Mouse (Mus musculus) MEL (cell line): ENCODE results near the gene Trim65. TPM values are rescaled to one million over a fixed set of nuclear protein-coding genes. Genes with fewer than 3 reads are reported as not detected.

Experiments
- DNase-seq: peaks from one replicate; pipeline ENCODE4 v3.0.0; 2011; ENCODE audit warnings: low read depth, low spot score
- H3K27ac ChIP-seq: 2 replicates; pipeline ENCODE4 v1.5.1; 2012; ENCODE audit warnings: low read depth, mild to moderate bottlenecking, control low read depth, low read length, moderate library complexity; ENCODE audit not compliant: control insufficient read depth
- H3K27me3 ChIP-seq, 2 experiments: fragments of 150-350 bp in 1 of 2; sonication (generic) in 1 of 2; 2 replicates each; pipeline ENCODE4 v1.6.1; 2012; ENCODE audit warnings: low read length in 2 of 2, mild to moderate bottlenecking in 2 of 2, improper control_type of control experiment in 1 of 2, moderate library complexity in 1 of 2; ENCODE audit not compliant: insufficient read depth in 2 of 2, control insufficient read depth in 1 of 2
- H3K36me3 ChIP-seq, 2 experiments: 2 replicates each; pipeline ENCODE4 v1.6.1; 2012 to 2014; ENCODE audit warnings: low read length in 2 of 2, improper control_type of control experiment in 1 of 2, inconsistent platforms in 1 of 2, mild to moderate bottlenecking in 1 of 2; ENCODE audit not compliant: insufficient read depth in 2 of 2, control insufficient read depth in 1 of 2
- H3K4me1 ChIP-seq, 2 experiments: fragments of 150-350 bp in 1 of 2; sonication (generic) in 1 of 2; 2 replicates each; pipeline ENCODE4 v1.6.1; 2012; ENCODE audit warnings: low read length in 2 of 2, improper control_type of control experiment in 1 of 2, mild to moderate bottlenecking in 1 of 2; ENCODE audit not compliant: insufficient read depth in 2 of 2, control insufficient read depth in 1 of 2
- H3K4me3 ChIP-seq, 2 experiments: fragments of 150-350 bp in 1 of 2; sonication (generic) in 1 of 2; 2 replicates each; pipeline ENCODE4 v1.5.1; 2012; ENCODE audit warnings: low read depth in 2 of 2, low read length in 2 of 2, mild to moderate bottlenecking in 2 of 2, moderate library complexity in 2 of 2, control low read depth in 1 of 2, improper control_type of control experiment in 1 of 2; ENCODE audit not compliant: control insufficient read depth in 1 of 2, insufficient read depth in 1 of 2
- H3K79me2 ChIP-seq: 2 replicates; pipeline ENCODE4 v1.6.1; 2012; ENCODE audit warnings: mild to moderate bottlenecking, low read length, moderate library complexity; ENCODE audit not compliant: control insufficient read depth, poor library complexity, insufficient read depth
- H3K9ac ChIP-seq: 2 replicates; pipeline ENCODE4 v1.6.1; 2012; ENCODE audit warnings: low read depth, mild to moderate bottlenecking, control low read depth, low read length, moderate library complexity; ENCODE audit not compliant: control insufficient read depth, poor library complexity, severe bottlenecking
- H3K9me3 ChIP-seq: fragments of 150-350 bp; sonication (generic); replicated peaks from 2 replicates; pipeline ENCODE4 v1.6.1; 2012; ENCODE audit warnings: mild to moderate bottlenecking, low read length, improper control_type of control experiment, moderate library complexity; ENCODE audit not compliant: insufficient read depth
- CHD1 ChIP-seq: IDR thresholded peaks from 2 replicates; pipeline ENCODE4 v1.6.1; 2012; ENCODE audit warnings: low read depth, mild to moderate bottlenecking, inconsistent platforms, low read length, improper control_type of control experiment
- CHD2 ChIP-seq: IDR thresholded peaks from 2 replicates; pipeline ENCODE4 v1.6.1; 2011; ENCODE audit warnings: low read length, improper control_type of control experiment
- ELF1 ChIP-seq: IDR thresholded peaks from 2 replicates; pipeline ENCODE4 v1.6.1; 2014; ENCODE audit warnings: low read depth, mild to moderate bottlenecking, inconsistent platforms, low read length, improper control_type of control experiment, moderate library complexity
- ETS1 ChIP-seq: IDR thresholded peaks from 2 replicates; pipeline ENCODE4 v1.6.1; 2012; ENCODE audit warnings: low read depth, mild to moderate bottlenecking, inconsistent platforms, low read length, improper control_type of control experiment, moderate library complexity
- MAFK ChIP-seq: IDR thresholded peaks from 2 replicates; pipeline ENCODE4 v1.6.1; 2011; ENCODE audit warnings: low read depth, mild to moderate bottlenecking, low read length, improper control_type of control experiment, borderline replicate concordance
- MAZ ChIP-seq: IDR thresholded peaks from 2 replicates; pipeline ENCODE4 v1.6.1; 2012; ENCODE audit warnings: low read depth, mild to moderate bottlenecking, inconsistent platforms, low read length, improper control_type of control experiment
- MXI1 ChIP-seq: IDR thresholded peaks from 2 replicates; pipeline ENCODE4 v1.6.1; 2011; ENCODE audit warnings: mild to moderate bottlenecking, low read depth, low read length, improper control_type of control experiment
- POLR2A ChIP-seq, 2 experiments: IDR thresholded peaks; 2 replicates each; pipeline ENCODE4 v1.6.1; 2011 to 2012; ENCODE audit warnings: low read length in 2 of 2, mild to moderate bottlenecking in 2 of 2, control low read depth in 1 of 2, improper control_type of control experiment in 1 of 2, low read depth in 1 of 2, moderate library complexity in 1 of 2; ENCODE audit not compliant: control insufficient read depth in 1 of 2, insufficient read depth in 1 of 2, poor library complexity in 1 of 2
- POLR2AphosphoS2 ChIP-seq: IDR thresholded peaks from 2 replicates; pipeline ENCODE4 v1.6.1; 2011; ENCODE audit warnings: low read length, improper control_type of control experiment
- POLR2AphosphoS5 ChIP-seq: IDR thresholded peaks from 2 replicates; pipeline ENCODE4 v1.6.1; 2012; ENCODE audit warnings: low read depth, borderline replicate concordance, mild to moderate bottlenecking, inconsistent platforms, low read length, moderate library complexity, mixed read lengths
- SIN3A ChIP-seq: IDR thresholded peaks from 2 replicates; pipeline ENCODE4 v1.6.1; 2012; ENCODE audit warnings: low read length, improper control_type of control experiment, inconsistent platforms
- SMC3 ChIP-seq: IDR thresholded peaks from 2 replicates; pipeline ENCODE4 v1.6.1; 2011; ENCODE audit warnings: low read depth, low read length, improper control_type of control experiment
- USF2 ChIP-seq, 2 experiments: IDR thresholded peaks; 2 replicates each; pipeline ENCODE4 v1.6.1; 2011 to 2012; ENCODE audit warnings: improper control_type of control experiment in 2 of 2, low read length in 2 of 2, borderline replicate concordance in 1 of 2, inconsistent platforms in 1 of 2, low read depth in 1 of 2, mild to moderate bottlenecking in 1 of 2; ENCODE audit not compliant: insufficient read depth in 1 of 2
- polyA plus RNA-seq, 2 experiments: library from polyadenylated mRNA; stranded (reverse) in 1 of 2; unstranded in 1 of 2; fragments of >175 nt in 1 of 2; fragments of >200 nt in 1 of 2; gene quantifications; 2 replicates each; pipeline versions ENCODE4 v1.2.1 to v1.2.4; 2012; ENCODE audit warnings: low replicate concordance in 2 of 2, low read depth in 1 of 2; ENCODE audit not compliant: insufficient read length in 2 of 2, insufficient read depth in 1 of 2, missing spikeins in 1 of 2
- total RNA-seq: library from RNA; depleted of rRNA; stranded (reverse); fragments of 300-350 nt; gene quantifications from 2 replicates; pipeline ENCODE4 v1.2.3, GENCODE M21; 2012

Trim65 gene
- total and polyA plus RNA-seq, 3 experiments = 8.8 to 10.7 TPM; not detected in 1

- H3K9me3 ChIP-seq = no peaks in the 10 kb centered on the region
- peaks cover 11 to 24% of the 10 kb centered on the region in 2 experiments for H3K4me1 ChIP-seq
- no peak for DNase-seq
- H3K79me2 ChIP-seq = peaks cover 21% of the 10 kb centered on the region
- H3K9ac ChIP-seq = peak overlapping the region; percentile 30
- H3K36me3 ChIP-seq = peaks cover 0 to 20% of the 10 kb centered on the region in 2 experiments; a peak in 2 of 4 replicates
- H3K27me3 ChIP-seq = no peaks in the 10 kb centered on the region
- peak overlapping the region; percentile 41 for H3K27ac ChIP-seq
- TF ChIP-seq CHD1 (no peak), USF2 (IDR thresholded peaks at IDR 0.05; ENCODE audit: borderline replicate concordance in 1 of 2, insufficient read depth in 1 of 2, low read depth in 1 of 2, low read length in 2 of 2) (no peak), SMC3 (no peak)
- H3K4me3 ChIP-seq = peak overlapping the region in 1 of 2 experiments; percentile 8; a peak in 1 of 4 replicates
Observed at GRCm38 (mm10) chr11:116078676-116079320, 52.1 kb downstream of the Trim65 start.

- H3K79me2 ChIP-seq = peaks cover 21% of the 10 kb centered on the region
- no peaks in the 10 kb centered on the region for H3K27me3 ChIP-seq
- no peaks in the 10 kb centered on the region for H3K9me3 ChIP-seq
- peak overlapping the region; percentile 59 to 78 for H3K4me3 ChIP-seq
- peak overlapping the region; percentile 97 for H3K27ac ChIP-seq
- H3K4me1 ChIP-seq = peaks cover 11 to 21% of the 10 kb centered on the region in 2 experiments
- no peak for TF ChIP-seq ETS1
- TF ChIP-seq MAZ = no peak
- 0 out of 2 replicates have a peak, but pooled peaks have one; percentile 3 for TF ChIP-seq CHD1
- no peak for TF ChIP-seq USF2 (IDR thresholded peaks at IDR 0.05; ENCODE audit: borderline replicate concordance in 1 of 2, insufficient read depth in 1 of 2, low read depth in 1 of 2, low read length in 2 of 2)
- TF ChIP-seq SIN3A = peak; percentile 12; the same call in 1 of the 2 replicates
- TF ChIP-seq ELF1 = peak; percentile 50
- peak; percentile 42; the same call in 1 of the 2 replicates for TF ChIP-seq MXI1
- peak; percentile 86 for TF ChIP-seq POLR2AphosphoS2
- TF ChIP-seq POLR2AphosphoS5 = peak; percentile 93; the same call in 1 of the 2 replicates
- TF ChIP-seq POLR2A (IDR thresholded peaks at IDR 0.05; ENCODE audit: control insufficient read depth in 1 of 2, insufficient read depth in 1 of 2, low read depth in 1 of 2, low read length in 2 of 2, poor library complexity in 1 of 2) = peak; percentile 42 to 63; a peak in 2 of 4 replicates
- TF ChIP-seq MAFK = no peak
- TF ChIP-seq CHD2 = no peak
- H3K9ac ChIP-seq = peak overlapping the region; percentile 94
- H3K36me3 ChIP-seq = peaks cover 0 to 20% of the 10 kb centered on the region in 2 experiments; a peak in 2 of 4 replicates
- peak; percentile 92 for DNase-seq
Observed at GRCm38 (mm10) chr11:116078221-116078620, 52.7 kb downstream of the Trim65 start.
